Mouse (Mus musculus): ENCODE results near the gene Arl8b.

The Arl8b gene

GRCm38 (mm10) chr6:108782526-108783183 is at the start of gene Arl8b:
Arl8b (plus strand) TSS chr6:108783099.
- DNase-seq (ENCODE audit: extremely low spot score): peak; percentile 95

GRCm38 (mm10) chr6:108735910-108736750 is 46.8 kb upstream of the Arl8b start:
- peak; percentile 71 for DNase-seq (ENCODE audit: extremely low spot score)

- no peak for DNase-seq (ENCODE audit: extremely low spot score)
Observed at GRCm38 (mm10) chr6:108738463-108739203, 44.3 kb upstream of the Arl8b start.

GRCm38 (mm10) chr6:108740579-108740978 is 42.3 kb upstream of the Arl8b start:
- DNase-seq (ENCODE audit: extremely low spot score): no peak

- DNase-seq (ENCODE audit: extremely low spot score): no peak
Observed at GRCm38 (mm10) chr6:108743730-108744129, 39.2 kb upstream of the Arl8b start.

- DNase-seq (ENCODE audit: extremely low spot score): no peak
Observed at GRCm38 (mm10) chr6:108751324-108751723, 31.6 kb upstream of the Arl8b start.

- DNase-seq (ENCODE audit: extremely low spot score): no peak
Observed at GRCm38 (mm10) chr6:108752395-108752794, 30.5 kb upstream of the Arl8b start.

GRCm38 (mm10) chr6:108753536-108753935 is 29.4 kb upstream of the Arl8b start:
- no peak for DNase-seq (ENCODE audit: extremely low spot score)

- no peak for DNase-seq (ENCODE audit: extremely low spot score)
Observed at GRCm38 (mm10) chr6:108754376-108754775, 28.5 kb upstream of the Arl8b start.

GRCm38 (mm10) chr6:108755936-108756335 is 27.0 kb upstream of the Arl8b start:
- no peak for DNase-seq (ENCODE audit: extremely low spot score)

GRCm38 (mm10) chr6:108758997-108759697 is 23.8 kb upstream of the Arl8b start:
- DNase-seq (ENCODE audit: extremely low spot score): no peak

- DNase-seq (ENCODE audit: extremely low spot score): no peak
Observed at GRCm38 (mm10) chr6:108759698-108760039, 23.2 kb upstream of the Arl8b start.

GRCm38 (mm10) chr6:108770880-108771279 is 12.0 kb upstream of the Arl8b start:
- DNase-seq (ENCODE audit: extremely low spot score): no peak

- peak; percentile 70 for DNase-seq (ENCODE audit: extremely low spot score)
Observed at GRCm38 (mm10) chr6:108772913-108773312, 10.0 kb upstream of the Arl8b start.

- no peak for DNase-seq (ENCODE audit: extremely low spot score)
Observed at GRCm38 (mm10) chr6:108773480-108773879, 9.4 kb upstream of the Arl8b start.

GRCm38 (mm10) chr6:108776274-108776673 is 6.6 kb upstream of the Arl8b start:
- no peak for DNase-seq (ENCODE audit: extremely low spot score)

GRCm38 (mm10) chr6:108777560-108778287 is 5.2 kb upstream of the Arl8b start:
- DNase-seq (ENCODE audit: extremely low spot score): no peak

- DNase-seq (ENCODE audit: extremely low spot score): no peak
Observed at GRCm38 (mm10) chr6:108778399-108778798, 4.5 kb upstream of the Arl8b start.

GRCm38 (mm10) chr6:108781865-108782264 is 1.0 kb upstream of the Arl8b start:
- no peak for DNase-seq (ENCODE audit: extremely low spot score)

- DNase-seq (ENCODE audit: extremely low spot score): no peak
Observed at GRCm38 (mm10) chr6:108783184-108783881, 434 bp downstream of the Arl8b start.

- peak; percentile 6 for DNase-seq (ENCODE audit: extremely low spot score)
Observed at GRCm38 (mm10) chr6:108784056-108784455, 1.2 kb downstream of the Arl8b start.
